Mouse (Mus musculus) v-Abl transformed pro-B cells (cell line): ENCODE results near the gene Rasgef1a.

Experiments
- in situ Hi-C, 2 experiments: fragments of 400-800 bp; cut with MboI; formaldehyde crosslinking; loops; one replicate each; pipeline ENCODE4 v1.15.1; 2025; ENCODE audit not compliant: unreplicated experiment in 2 of 2

Rasgef1a gene

GRCm38 (mm10) chr6:118111810-118112209, 100.6 kb downstream of the Rasgef1a start:
- in situ Hi-C loops, result no loop called here

- in situ Hi-C loops, result no loop called here
These were observed 111.5 kb downstream of the Rasgef1a start for GRCm38 (mm10) chr6:118122767-118123166.

GRCm38 (mm10) chr6:118126577-118126976, 115.3 kb downstream of the Rasgef1a start:
- in situ Hi-C loops, result no loop called here

GRCm38 (mm10) chr6:118127198-118127597, 116.0 kb downstream of the Rasgef1a start:
- in situ Hi-C loops, result no loop called here

GRCm38 (mm10) chr6:118127827-118128487, 116.7 kb downstream of the Rasgef1a start:
- in situ Hi-C loops, result no loop called here

GRCm38 (mm10) chr6:118130022-118130421, 118.8 kb downstream of the Rasgef1a start:
- in situ Hi-C loops, result no loop called here

GRCm38 (mm10) chr6:118134461-118134860, 123.2 kb downstream of the Rasgef1a start:
- in situ Hi-C loops, result no loop called here

- in situ Hi-C loops, result no loop called here
These were observed 125.9 kb downstream of the Rasgef1a start for GRCm38 (mm10) chr6:118137148-118137547.

GRCm38 (mm10) chr6:118138731-118139709, 127.8 kb downstream of the Rasgef1a start, which contains the start of gene Csgalnact2:
TSS of gene Csgalnact2 (minus strand) at chr6:118139140.
- in situ Hi-C loops, result no loop called here

- in situ Hi-C loops, result loop anchor here in 1 of 2 experiments (5.0 kb wide), 1 partner anchor 36 kb away; no protein-coding TSS in a partner anchor
These were observed 129.7 kb downstream of the Rasgef1a start for GRCm38 (mm10) chr6:118140961-118141360.
